Mouse (Mus musculus): Measurements from ENCODE around the gene Olfr800. TPM values are rescaled to one million over a fixed set of nuclear protein-coding genes. Genes with fewer than 3 reads are reported as not detected.

Gene Olfr800
- polyA plus RNA-seq, 1 experiment from 2014 or later: not detected

- Histone ChIP-seq H3K4me3 (ENCODE audit: low read depth, low read length) (no peak within 1 kb of the TSS), H3K9ac (replicated peaks) (no peak within 1 kb of the TSS), H3K27ac (ENCODE audit: low read depth) (no peak within 1 kb of the TSS), H3K4me2 (ENCODE audit: low read depth, low read length) (no peak within 1 kb of the TSS), H3K27me3 (ENCODE audit: insufficient read depth, low read length) (no peaks in the 10 kb centered on the region), H3K9me3 (ENCODE audit: low read length) (no peaks in the 10 kb centered on the region), H3K36me3 (replicated peaks; ENCODE audit: insufficient read depth, low read length) (no peaks in the 10 kb centered on the region), H3K4me1 (ENCODE audit: insufficient read depth) (no peaks in the 10 kb centered on the region)
- TF ChIP-seq EP300 (IDR thresholded peaks at IDR 0.05; ENCODE audit: low read depth) (no peak), CTCF (IDR thresholded peaks at IDR 0.05; ENCODE audit: low read depth) (no peak)
- no peak for DNase-seq
- 56% methylated on average over 1 of the region's 1 CpGs for WGBS (ENCODE audit: insufficient replicate concordance)
- ATAC-seq: no peak
Observed at GRCm38 (mm10) chr10:129673765-129674164, 16.3 kb downstream of the Olfr800 start, which contains the start of gene Olfr801. Gene Olfr801, minus strand, starts transcription at chr10:129673865.

GRCm38 (mm10) chr10:129688069-129688468 lies 30.6 kb downstream of the Olfr800 start, which contains the start of gene Olfr802:
Gene Olfr802, minus strand, starts transcription at chr10:129688169.
- no peaks in the 10 kb centered on the region for H3K9me3 ChIP-seq (ENCODE audit: low read length)
- WGBS (ENCODE audit: insufficient replicate concordance): 54% methylated on average over 1 of the region's 1 CpGs

GRCm38 (mm10) chr10:129694186-129694585 lies 36.7 kb downstream of the Olfr800 start, which contains the start of gene Olfr803:
Gene Olfr803, minus strand, starts transcription at chr10:129694286.
- Histone ChIP-seq H3K4me3 (ENCODE audit: low read depth, low read length) (no peak within 1 kb of the TSS), H3K4me1 (ENCODE audit: insufficient read depth) (no peaks in the 10 kb centered on the region), H3K27me3 (ENCODE audit: insufficient read depth, low read length) (no peaks in the 10 kb centered on the region), H3K9me3 (ENCODE audit: low read length) (no peaks in the 10 kb centered on the region), H3K36me3 (replicated peaks; ENCODE audit: insufficient read depth, low read length) (no peaks in the 10 kb centered on the region), H3K27ac (ENCODE audit: low read depth) (no peak within 1 kb of the TSS), H3K9ac (replicated peaks) (no peak within 1 kb of the TSS), H3K4me2 (ENCODE audit: low read depth, low read length) (no peak within 1 kb of the TSS)
- ATAC-seq (no peak), DNase-seq (no peak)
- WGBS (ENCODE audit: insufficient replicate concordance): 76% methylated on average over 2 of the region's 2 CpGs
- no peak for TF ChIP-seq EP300 (IDR thresholded peaks at IDR 0.05; ENCODE audit: low read depth)
- TF ChIP-seq CTCF (IDR thresholded peaks at IDR 0.05; ENCODE audit: low read depth): no peak

More at GRCm38 (mm10) chr10:129688069-129688468, 30.6 kb downstream of the Olfr800 start, which contains the start of gene Olfr802:
- Histone ChIP-seq H3K36me3 (replicated peaks; ENCODE audit: insufficient read depth, low read length) (no peaks in the 10 kb centered on the region), H3K4me2 (ENCODE audit: low read depth, low read length) (no peak within 1 kb of the TSS), H3K4me3 (ENCODE audit: low read depth, low read length) (no peak within 1 kb of the TSS), H3K4me1 (ENCODE audit: insufficient read depth) (no peaks in the 10 kb centered on the region), H3K27me3 (ENCODE audit: insufficient read depth, low read length) (no peaks in the 10 kb centered on the region), H3K27ac (ENCODE audit: low read depth) (no peak within 1 kb of the TSS), H3K9ac (replicated peaks) (no peak within 1 kb of the TSS)
- ATAC-seq (no peak), DNase-seq (no peak)
- TF ChIP-seq CTCF (IDR thresholded peaks at IDR 0.05; ENCODE audit: low read depth): no peak

- H3K9ac ChIP-seq (replicated peaks): no peak within 1 kb of the TSS
- H3K4me2 ChIP-seq (ENCODE audit: low read depth, low read length): no peak within 1 kb of the TSS
- ATAC-seq (no peak), DNase-seq (no peak)
- TF ChIP-seq EP300 (IDR thresholded peaks at IDR 0.05; ENCODE audit: low read depth) (no peak), CTCF (IDR thresholded peaks at IDR 0.05; ENCODE audit: low read depth) (no peak)
- no peak within 1 kb of the TSS for H3K4me3 ChIP-seq (ENCODE audit: low read depth, low read length)
- H3K9me3 ChIP-seq (ENCODE audit: low read length): no peaks in the 10 kb centered on the region
- no peaks in the 10 kb centered on the region for H3K36me3 ChIP-seq (replicated peaks; ENCODE audit: insufficient read depth, low read length)
- H3K27me3 ChIP-seq (ENCODE audit: insufficient read depth, low read length): no peaks in the 10 kb centered on the region
- no peaks in the 10 kb centered on the region for H3K4me1 ChIP-seq (ENCODE audit: insufficient read depth)
- H3K27ac ChIP-seq (ENCODE audit: low read depth): no peak within 1 kb of the TSS
Observed at GRCm38 (mm10) chr10:129702910-129703309, 45.4 kb downstream of the Olfr800 start, which contains the start of gene Olfr804. Gene Olfr804, plus strand, starts transcription at chr10:129703210.

Other genes with a start within 250 kb of the Olfr800 start
- gene Olfr786, start 230.4 kb upstream of the Olfr800 start, polyA plus RNA-seq (2015; fragmentation: Nextera tagmentation; extraction: Ambion mirVana): not detected in 2 replicates
- gene Olfr787, start 195.8 kb upstream of the Olfr800 start, polyA plus RNA-seq (2015; fragmentation: Nextera tagmentation; extraction: Ambion mirVana): not detected in 2 replicates
- not detected in 2 replicates for gene Olfr788, start 186.7 kb upstream of the Olfr800 start, polyA plus RNA-seq (2015; fragmentation: Nextera tagmentation; extraction: Ambion mirVana)
- not detected in 2 replicates for gene Olfr789, start 172.9 kb upstream of the Olfr800 start, polyA plus RNA-seq (2015; fragmentation: Nextera tagmentation; extraction: Ambion mirVana)
- not detected in 2 replicates for gene Olfr790, start 159.2 kb upstream of the Olfr800 start, polyA plus RNA-seq (2015; fragmentation: Nextera tagmentation; extraction: Ambion mirVana)
- not detected in 2 replicates for gene Olfr791, start 135.9 kb upstream of the Olfr800 start, polyA plus RNA-seq (2015; fragmentation: Nextera tagmentation; extraction: Ambion mirVana)
- not detected in 2 replicates for gene Olfr792, start 118.5 kb upstream of the Olfr800 start, polyA plus RNA-seq (2015; fragmentation: Nextera tagmentation; extraction: Ambion mirVana)
- not detected in 2 replicates for gene Olfr794, start 90.0 kb upstream of the Olfr800 start, polyA plus RNA-seq (2015; fragmentation: Nextera tagmentation; extraction: Ambion mirVana)
- gene Olfr796, start 45.1 kb upstream of the Olfr800 start, polyA plus RNA-seq (2015; fragmentation: Nextera tagmentation; extraction: Ambion mirVana): not detected in 2 replicates
- not detected in 2 replicates for gene Olfr798, start 29.8 kb upstream of the Olfr800 start, polyA plus RNA-seq (2015; fragmentation: Nextera tagmentation; extraction: Ambion mirVana)
- not detected in 2 replicates for gene Olfr799, start 20.2 kb upstream of the Olfr800 start, polyA plus RNA-seq (2015; fragmentation: Nextera tagmentation; extraction: Ambion mirVana)
- gene Olfr801, start 16.2 kb downstream of the Olfr800 start, polyA plus RNA-seq (2015; fragmentation: Nextera tagmentation; extraction: Ambion mirVana): not detected in 2 replicates
- gene Olfr802, start 30.5 kb downstream of the Olfr800 start, polyA plus RNA-seq (2015; fragmentation: Nextera tagmentation; extraction: Ambion mirVana): not detected in 2 replicates
- gene Olfr803, start 36.6 kb downstream of the Olfr800 start, polyA plus RNA-seq (2015; fragmentation: Nextera tagmentation; extraction: Ambion mirVana): not detected in 2 replicates
- not detected in 2 replicates for gene Olfr804, start 45.5 kb downstream of the Olfr800 start, polyA plus RNA-seq (2015; fragmentation: Nextera tagmentation; extraction: Ambion mirVana)
- not detected in 2 replicates for gene Olfr805, start 71.7 kb downstream of the Olfr800 start, polyA plus RNA-seq (2015; fragmentation: Nextera tagmentation; extraction: Ambion mirVana)
- not detected in 2 replicates for gene Olfr806, start 84.2 kb downstream of the Olfr800 start, polyA plus RNA-seq (2015; fragmentation: Nextera tagmentation; extraction: Ambion mirVana)
- gene Olfr807, start 100.1 kb downstream of the Olfr800 start, polyA plus RNA-seq (2015; fragmentation: Nextera tagmentation; extraction: Ambion mirVana): not detected in 2 replicates
- gene Olfr808, start 107.8 kb downstream of the Olfr800 start, polyA plus RNA-seq (2015; fragmentation: Nextera tagmentation; extraction: Ambion mirVana): not detected in 2 replicates
- not detected in 2 replicates for gene Olfr809, start 116.9 kb downstream of the Olfr800 start, polyA plus RNA-seq (2015; fragmentation: Nextera tagmentation; extraction: Ambion mirVana)
- gene Olfr810, start 137.2 kb downstream of the Olfr800 start, polyA plus RNA-seq (2015; fragmentation: Nextera tagmentation; extraction: Ambion mirVana): not detected in 2 replicates
- gene Olfr811, start 146.7 kb downstream of the Olfr800 start, polyA plus RNA-seq (2015; fragmentation: Nextera tagmentation; extraction: Ambion mirVana): not detected in 2 replicates
- not detected in 2 replicates for gene Olfr812, start 188.4 kb downstream of the Olfr800 start, polyA plus RNA-seq (2015; fragmentation: Nextera tagmentation; extraction: Ambion mirVana)
- not detected in 2 replicates for gene Olfr813, start 197.7 kb downstream of the Olfr800 start, polyA plus RNA-seq (2015; fragmentation: Nextera tagmentation; extraction: Ambion mirVana)
- gene Olfr814, start 222.2 kb downstream of the Olfr800 start, polyA plus RNA-seq (2015; fragmentation: Nextera tagmentation; extraction: Ambion mirVana): not detected in 2 replicates
- not detected in 2 replicates for gene Olfr815, start 248.2 kb downstream of the Olfr800 start, polyA plus RNA-seq (2015; fragmentation: Nextera tagmentation; extraction: Ambion mirVana)

Measured in liver, postnatal 0 days (tissue).